Mouse (Mus musculus): ENCODE measurements around the gene Olfr187. TPM values are rescaled to one million over a fixed set of nuclear protein-coding genes. Genes with fewer than 3 reads are reported as not detected.
"Not testable (repeated sequence)": the region's sequence is repeated elsewhere in the genome, so short reads cannot be mapped to it uniquely, and the experiment has no call there.

Gene Olfr187
- not detected in 2 replicates for polyA plus RNA-seq (2015; fragmentation: Nextera tagmentation; extraction: Ambion mirVana)

- 85% methylated on average over 7 of the region's 7 CpGs for WGBS
- ATAC-seq (ENCODE audit: insufficient number of reproducible peaks, low FRiP score, low TSS enrichment, low read depth) = no peak
- no peaks in the 10 kb centered on the region for H3K27me3 ChIP-seq
- no peaks in the 10 kb centered on the region for H3K9me3 ChIP-seq (replicated peaks)
- H3K4me2 ChIP-seq (replicated peaks) = no peak within 1 kb of the TSS
- no peak within 1 kb of the TSS for H3K9ac ChIP-seq
- no peak within 1 kb of the TSS for H3K27ac ChIP-seq (replicated peaks)
- H3K4me3 ChIP-seq (replicated peaks) = no peak within 1 kb of the TSS
- H3K4me1 ChIP-seq = no peaks in the 10 kb centered on the region
- no peaks in the 10 kb centered on the region for H3K36me3 ChIP-seq
These were observed at the start of gene Olfr187 for GRCm38 (mm10) chr16:59039710-59040109. Gene Olfr187 (minus strand): TSS chr16:59039767.

DNA sequence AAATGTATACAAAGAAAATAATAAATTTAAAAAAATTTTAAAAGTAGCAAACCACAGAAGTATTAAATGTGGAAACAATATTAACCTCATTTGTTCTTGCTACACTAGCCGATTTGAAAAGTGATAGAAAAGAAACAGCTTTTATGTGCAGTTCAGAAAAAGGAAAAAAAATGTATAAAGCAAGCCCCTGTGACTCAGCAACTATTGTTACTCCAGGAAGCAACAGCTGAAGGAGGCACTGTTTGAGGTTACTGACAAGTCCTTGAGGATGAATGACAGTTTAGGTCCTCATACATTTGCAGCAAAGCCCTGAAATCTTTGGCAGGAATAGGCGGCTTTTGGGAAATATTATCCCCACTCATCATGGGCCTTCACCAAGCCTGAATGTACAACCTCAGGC lies 41.5 kb upstream of the Olfr187 start:
- not testable (repeated sequence) for H3K27me3 ChIP-seq; ATAC-seq (ENCODE audit: insufficient number of reproducible peaks, low FRiP score, low TSS enrichment, low read depth); H3K9ac ChIP-seq; H3K9me3 ChIP-seq (replicated peaks); H3K36me3 ChIP-seq; H3K4me2 ChIP-seq (replicated peaks); H3K27ac ChIP-seq (replicated peaks); H3K4me1 ChIP-seq; H3K4me3 ChIP-seq (replicated peaks)
- 74% methylated on average over 2 of the region's 2 CpGs for WGBS

DNA sequence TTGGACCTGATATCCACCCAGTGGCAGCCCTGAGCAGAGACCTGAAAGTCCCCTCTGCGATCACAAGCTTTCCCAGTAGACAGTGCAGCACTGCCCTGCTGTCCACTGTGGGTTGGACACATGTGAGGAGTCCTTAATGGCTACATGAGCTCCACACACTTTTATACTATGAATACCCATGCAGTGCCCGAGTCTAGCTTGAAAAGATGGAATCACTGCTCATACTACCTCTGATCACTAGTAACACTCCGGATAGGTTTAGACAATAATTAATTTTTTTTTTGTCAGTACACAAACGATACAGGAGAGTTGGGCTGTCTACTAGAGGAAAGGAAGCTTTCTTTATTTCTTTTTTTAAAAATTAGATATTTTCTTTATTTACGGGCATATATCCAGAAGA lies 38.3 kb upstream of the Olfr187 start, which contains the start of gene Olfr190:
Olfr190 (minus strand) TSS at position 101 of the 400 bp plus-strand sequence.
- Histone ChIP-seq H3K4me2 (replicated peaks) (no peak within 1 kb of the TSS), H3K27ac (replicated peaks) (no peak within 1 kb of the TSS), H3K4me3 (replicated peaks) (no peak within 1 kb of the TSS), H3K36me3 (no peaks in the 10 kb centered on the region), H3K9ac (no peak within 1 kb of the TSS), H3K9me3 (replicated peaks) (no peaks in the 10 kb centered on the region), H3K4me1 (no peaks in the 10 kb centered on the region), H3K27me3 (no peaks in the 10 kb centered on the region)
- ATAC-seq (ENCODE audit: insufficient number of reproducible peaks, low FRiP score, low TSS enrichment, low read depth) = no peak
- WGBS = 86% methylated on average over 5 of the region's 5 CpGs

DNA sequence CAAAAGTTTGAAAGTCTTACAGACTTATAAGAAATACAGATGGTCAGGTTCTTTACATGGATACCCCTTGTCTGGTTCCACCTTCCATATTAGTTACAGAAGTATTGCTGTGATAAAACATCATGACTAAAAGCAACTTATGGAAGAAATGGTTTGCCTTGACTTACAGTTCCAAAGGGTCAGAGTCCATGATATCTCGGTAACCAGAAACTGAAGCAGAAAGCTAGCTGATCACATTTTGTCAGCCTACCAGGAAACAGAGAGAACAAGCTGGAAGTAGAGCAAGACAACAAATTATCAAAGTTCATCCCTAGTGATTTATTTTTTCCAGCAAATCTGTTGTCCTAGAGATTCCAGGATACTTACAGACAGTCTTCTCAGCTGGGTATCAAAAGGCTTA lies 34.0 kb upstream of the Olfr187 start:
- WGBS = 84% methylated on average over 1 of the region's 1 CpGs
- Histone ChIP-seq H3K4me3 (replicated peaks) (no peak overlapping the region), H3K9me3 (replicated peaks) (no peaks in the 10 kb centered on the region), H3K4me1 (no peaks in the 10 kb centered on the region), H3K4me2 (replicated peaks) (no peak overlapping the region), H3K27ac (replicated peaks) (no peak overlapping the region), H3K9ac (no peak overlapping the region), H3K27me3 (no peaks in the 10 kb centered on the region), H3K36me3 (no peaks in the 10 kb centered on the region)
- no peak for ATAC-seq (ENCODE audit: insufficient number of reproducible peaks, low FRiP score, low TSS enrichment, low read depth)

DNA sequence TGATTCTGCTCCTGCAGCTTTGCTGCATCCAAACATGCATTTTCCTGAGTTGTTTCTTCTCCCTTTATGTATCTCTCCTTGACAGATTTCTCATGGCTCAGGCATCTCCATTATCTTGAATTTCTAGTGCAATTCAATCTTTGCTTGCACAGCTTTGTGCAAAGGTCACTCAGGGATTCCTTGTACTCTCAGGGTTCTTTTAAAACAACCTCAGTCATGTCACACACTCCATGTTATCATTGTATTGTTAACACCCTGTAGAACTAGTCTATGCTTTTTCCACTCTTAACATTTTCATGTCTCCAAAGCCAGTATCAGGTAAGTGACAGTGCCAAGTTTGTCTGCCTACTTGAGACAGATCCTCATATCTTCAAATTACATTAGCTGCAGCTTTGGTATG lies 32.2 kb upstream of the Olfr187 start:
- no peak overlapping the region for H3K9ac ChIP-seq
- no peak overlapping the region for H3K27ac ChIP-seq (replicated peaks)
- H3K4me1 ChIP-seq = no peaks in the 10 kb centered on the region
- H3K4me2 ChIP-seq (replicated peaks) = no peak overlapping the region
- H3K4me3 ChIP-seq (replicated peaks) = no peak overlapping the region
- no peak for ATAC-seq (ENCODE audit: insufficient number of reproducible peaks, low FRiP score, low TSS enrichment, low read depth)
- no peaks in the 10 kb centered on the region for H3K36me3 ChIP-seq
- no peaks in the 10 kb centered on the region for H3K9me3 ChIP-seq (replicated peaks)
- no peaks in the 10 kb centered on the region for H3K27me3 ChIP-seq

DNA sequence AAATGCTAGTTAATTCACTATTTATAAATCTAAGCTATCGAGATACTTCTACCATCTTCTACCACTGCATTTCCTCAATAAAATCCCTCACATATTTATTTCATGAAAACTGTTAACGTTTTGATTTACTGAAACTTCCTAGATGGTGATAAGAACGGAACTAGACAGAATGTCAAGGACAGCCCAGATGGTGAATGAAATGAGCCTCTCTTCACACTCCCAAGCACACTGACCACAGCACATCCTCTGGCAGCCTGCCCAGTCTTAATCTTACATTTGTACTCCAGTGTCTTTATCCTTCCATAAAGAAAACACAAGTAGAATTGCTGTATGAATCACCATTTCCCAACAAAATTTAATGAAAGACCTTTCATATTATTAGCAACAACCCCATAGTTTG lies 22.8 kb upstream of the Olfr187 start:
- not testable (repeated sequence) for H3K36me3 ChIP-seq; H3K4me2 ChIP-seq (replicated peaks); H3K9me3 ChIP-seq (replicated peaks); H3K4me3 ChIP-seq (replicated peaks); H3K4me1 ChIP-seq; H3K27ac ChIP-seq (replicated peaks); ATAC-seq (ENCODE audit: insufficient number of reproducible peaks, low FRiP score, low TSS enrichment, low read depth); H3K9ac ChIP-seq; H3K27me3 ChIP-seq
- WGBS = 68% methylated on average over 3 of the region's 3 CpGs

DNA sequence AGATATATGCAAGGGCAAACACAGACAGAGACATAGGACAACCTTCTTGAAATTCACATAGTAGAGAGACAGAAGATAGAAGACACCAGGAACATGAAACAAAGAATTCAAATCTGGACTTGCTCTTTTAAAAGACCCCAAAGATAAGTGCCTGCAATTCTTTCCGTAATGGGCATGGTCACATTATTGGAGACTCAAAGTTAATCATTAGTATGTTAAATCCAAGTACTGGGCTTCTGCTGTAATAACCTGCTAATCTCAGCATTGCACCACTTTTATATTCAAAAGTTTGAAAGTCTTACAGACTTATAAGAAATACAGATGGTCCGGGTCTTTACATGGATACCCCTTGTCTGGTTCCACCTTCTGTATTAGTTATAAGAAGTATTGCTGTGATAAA lies 9.7 kb upstream of the Olfr187 start:
- not testable (repeated sequence) for H3K36me3 ChIP-seq; H3K27ac ChIP-seq (replicated peaks); H3K9ac ChIP-seq; H3K4me3 ChIP-seq (replicated peaks); ATAC-seq (ENCODE audit: insufficient number of reproducible peaks, low FRiP score, low TSS enrichment, low read depth); H3K27me3 ChIP-seq; H3K4me1 ChIP-seq; H3K9me3 ChIP-seq (replicated peaks); H3K4me2 ChIP-seq (replicated peaks)
- 92% methylated on average over 2 of the region's 2 CpGs for WGBS

DNA sequence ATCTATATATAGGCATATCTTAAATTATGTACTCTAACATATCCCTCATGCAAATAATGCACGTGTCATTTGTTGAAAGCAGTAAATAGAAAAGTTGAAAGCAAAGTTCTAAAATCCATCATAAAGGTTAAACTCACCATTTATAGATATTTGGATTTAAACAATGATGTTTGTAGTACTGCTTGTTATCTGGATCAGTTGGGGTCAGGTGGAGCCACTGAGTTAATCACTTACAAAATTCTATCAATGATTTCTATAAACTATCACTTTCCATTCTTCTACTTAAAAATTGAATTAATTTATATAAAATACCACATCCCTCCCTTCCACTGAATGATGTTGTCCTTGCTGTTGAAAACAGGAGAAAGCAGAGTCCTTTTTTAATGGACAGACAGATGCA lies 9.3 kb upstream of the Olfr187 start:
- Histone ChIP-seq H3K4me3 (replicated peaks) (no peak overlapping the region), H3K9ac (no peak overlapping the region), H3K36me3 (no peaks in the 10 kb centered on the region), H3K27me3 (no peaks in the 10 kb centered on the region), H3K27ac (replicated peaks) (no peak overlapping the region), H3K9me3 (replicated peaks) (no peaks in the 10 kb centered on the region), H3K4me1 (no peaks in the 10 kb centered on the region), H3K4me2 (replicated peaks) (no peak overlapping the region)
- ATAC-seq (ENCODE audit: insufficient number of reproducible peaks, low FRiP score, low TSS enrichment, low read depth) = no peak
- WGBS = 66% methylated on average over 1 of the region's 1 CpGs

- Histone ChIP-seq H3K27ac (replicated peaks) (no peak overlapping the region), H3K4me2 (replicated peaks) (no peak overlapping the region), H3K4me1 (no peaks in the 10 kb centered on the region), H3K27me3 (no peaks in the 10 kb centered on the region), H3K4me3 (replicated peaks) (no peak overlapping the region), H3K9ac (no peak overlapping the region), H3K36me3 (no peaks in the 10 kb centered on the region), H3K9me3 (replicated peaks) (no peaks in the 10 kb centered on the region)
- ATAC-seq (ENCODE audit: insufficient number of reproducible peaks, low FRiP score, low TSS enrichment, low read depth) = no peak
- 65% methylated on average over 4 of the region's 4 CpGs for WGBS
These were observed 8.0 kb upstream of the Olfr187 start for GRCm38 (mm10) chr16:59047579-59047978.

GRCm38 (mm10) chr16:59045835-59046234 lies 6.3 kb upstream of the Olfr187 start:
- H3K27me3 ChIP-seq = no peaks in the 10 kb centered on the region
- ATAC-seq (ENCODE audit: insufficient number of reproducible peaks, low FRiP score, low TSS enrichment, low read depth) = no peak
- 82% methylated on average over 3 of the region's 3 CpGs for WGBS
- no peaks in the 10 kb centered on the region for H3K4me1 ChIP-seq
- H3K9me3 ChIP-seq (replicated peaks) = no peaks in the 10 kb centered on the region
- no peaks in the 10 kb centered on the region for H3K36me3 ChIP-seq
- H3K4me3 ChIP-seq (replicated peaks) = no peak overlapping the region
- H3K4me2 ChIP-seq (replicated peaks) = no peak overlapping the region
- no peak overlapping the region for H3K9ac ChIP-seq
- H3K27ac ChIP-seq (replicated peaks) = no peak overlapping the region

- no peaks in the 10 kb centered on the region for H3K4me1 ChIP-seq
- no peaks in the 10 kb centered on the region for H3K36me3 ChIP-seq
- H3K4me2 ChIP-seq (replicated peaks) = no peak within 1 kb of the TSS
- no peak for ATAC-seq (ENCODE audit: insufficient number of reproducible peaks, low FRiP score, low TSS enrichment, low read depth)
- no peak within 1 kb of the TSS for H3K9ac ChIP-seq
- H3K4me3 ChIP-seq (replicated peaks) = no peak within 1 kb of the TSS
- no peaks in the 10 kb centered on the region for H3K9me3 ChIP-seq (replicated peaks)
- no peaks in the 10 kb centered on the region for H3K27me3 ChIP-seq
- no peak within 1 kb of the TSS for H3K27ac ChIP-seq (replicated peaks)
- WGBS = 87% methylated on average over 4 of the region's 4 CpGs
These were observed 9.4 kb downstream of the Olfr187 start, which contains the start of gene Olfr186 for GRCm38 (mm10) chr16:59030191-59030590. Gene Olfr186 (minus strand): TSS chr16:59030291.

- no peak for ATAC-seq (ENCODE audit: insufficient number of reproducible peaks, low FRiP score, low TSS enrichment, low read depth)
- Histone ChIP-seq H3K9me3 (replicated peaks) (no peaks in the 10 kb centered on the region), H3K4me1 (no peaks in the 10 kb centered on the region), H3K27ac (replicated peaks) (no peak overlapping the region), H3K36me3 (no peaks in the 10 kb centered on the region), H3K27me3 (no peaks in the 10 kb centered on the region), H3K4me3 (replicated peaks) (no peak overlapping the region), H3K9ac (no peak overlapping the region), H3K4me2 (replicated peaks) (no peak overlapping the region)
- 66% methylated on average over 2 of the region's 2 CpGs for WGBS
These were observed 26.1 kb downstream of the Olfr187 start for GRCm38 (mm10) chr16:59013357-59014018.

Measured in embryonic facial prominence, embryonic 15.5 days (tissue).